12 mouse cellular contexts compared by ENCODE assay signal in the genomic region with DNA sequence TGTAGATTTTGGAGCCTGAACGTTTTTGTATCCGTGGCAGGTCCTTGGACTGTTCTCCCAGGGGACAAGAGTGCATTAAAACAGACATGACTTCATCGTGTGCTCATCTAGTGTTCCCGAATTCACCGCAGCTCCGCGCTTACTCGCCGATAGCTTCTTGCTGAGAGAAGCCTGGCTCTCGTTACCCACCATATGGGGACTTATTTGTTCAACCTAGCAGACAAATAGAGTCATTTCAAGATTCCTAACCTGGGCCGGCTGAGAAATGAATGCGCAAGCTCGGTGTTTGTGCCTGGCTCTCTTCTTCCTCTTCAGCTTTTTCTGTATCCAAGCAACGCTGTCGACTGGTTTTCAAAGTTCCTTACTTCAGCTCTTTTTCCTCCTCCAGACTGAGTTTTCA. TPM values are rescaled to one million over a fixed set of nuclear protein-coding genes. Genes with fewer than 3 reads are reported as not detected.
A peak's percentile ranks its signal among the peaks of the same experiment; 100 is the strongest.
DNase-seq lines count a peak whose midpoint lies in the region; ATAC-seq and TF ChIP-seq lines count a peak whose summit lies in the region.
"Had no signal": no experiment of that assay in that cellular context is flagged by ENCODE, and none has a peak within 500 bp of the region (broad histone marks: within the 10 kb centered on the region; RNA-seq: fewer than 3 reads in every experiment).

No protein-coding gene starts in this region.

- H3K4me1 ChIP-seq in heart, postnatal 0 days (ENCODE audit: control insufficient read depth, insufficient read depth): no peaks in the 10 kb centered on the region
- no peaks in the 10 kb centered on the region; the same call in 1 of the 2 replicates for H3K4me1 ChIP-seq in heart, embryonic 11.5 days (ENCODE audit: control insufficient read depth, insufficient read depth, low read length)
- H3K4me1 ChIP-seq in neural tube, embryonic 13.5 days (replicated peaks): peaks cover 34% of the 10 kb centered on the region
- H3K4me1 ChIP-seq: liver, embryonic 13.5 days had no signal

- TF ChIP-seq EP300 in heart, postnatal 0 days (IDR thresholded peaks at IDR 0.05; ENCODE audit: low read depth): no peak

- H3K9ac ChIP-seq in heart, postnatal 0 days (replicated peaks; ENCODE audit: low read depth, low read length): no peak overlapping the region
- H3K9ac ChIP-seq in heart, embryonic 11.5 days (ENCODE audit: low read depth, low read length): no peak overlapping the region
- no peak overlapping the region for H3K9ac ChIP-seq in neural tube, embryonic 13.5 days
- H3K9ac ChIP-seq: liver, embryonic 13.5 days had no signal

- no peak for ATAC-seq in heart, postnatal 0 days (ENCODE audit: insufficient read depth, low read depth)
- ATAC-seq in heart, embryonic 11.5 days (replicated peaks; ENCODE audit: insufficient number of reproducible peaks, low FRiP score, low TSS enrichment): no peak
- ATAC-seq in neural tube, embryonic 13.5 days (ENCODE audit: low read depth): no peak

- no peak overlapping the region for H3K4me3 ChIP-seq in heart, postnatal 0 days (ENCODE audit: low read depth, low read length)
- no peak overlapping the region for H3K4me3 ChIP-seq in heart, embryonic 11.5 days (ENCODE audit: low read depth, low read length)
- H3K4me3 ChIP-seq in neural tube, embryonic 13.5 days: no peak overlapping the region
- H3K4me3 ChIP-seq: liver, embryonic 13.5 days had no signal

- H3K27ac ChIP-seq in heart, postnatal 0 days (ENCODE audit: low read depth): peak overlapping the region; percentile 11; the same call in 1 of the 2 replicates
- no peak overlapping the region for H3K27ac ChIP-seq in heart, embryonic 11.5 days (ENCODE audit: low read depth, low read length)
- peak overlapping the region; percentile 67 for H3K27ac ChIP-seq in neural tube, embryonic 13.5 days (replicated peaks)
- H3K27ac ChIP-seq: kidney, postnatal 0 days; liver, embryonic 13.5 days had no signal

- H3K27me3 ChIP-seq in heart, postnatal 0 days (ENCODE audit: control insufficient read depth, insufficient read depth, low read length): no peaks in the 10 kb centered on the region
- H3K27me3 ChIP-seq in heart, embryonic 11.5 days (ENCODE audit: control insufficient read depth, insufficient read depth, low read length): no peaks in the 10 kb centered on the region
- no peaks in the 10 kb centered on the region for H3K27me3 ChIP-seq in neural tube, embryonic 13.5 days
- H3K27me3 ChIP-seq: liver, embryonic 13.5 days had no signal

- WGBS in heart, postnatal 0 days: 56% methylated on average over 15 of the region's 15 CpGs
- 63% methylated on average over 15 of the region's 15 CpGs for WGBS in heart, embryonic 11.5 days (ENCODE audit: insufficient replicate concordance)
- WGBS in neural tube, embryonic 13.5 days: 37% methylated on average over 15 of the region's 15 CpGs

- no peak for TF ChIP-seq CTCF in heart, postnatal 0 days (IDR thresholded peaks at IDR 0.05; ENCODE audit: low read depth)

- DNase-seq in heart, postnatal 0 days (ENCODE audit: low spot score): no peak
- no peak for DNase-seq in neural tube, embryonic 10.5 days (ENCODE audit: extremely low spot score, low spot score)
- peak; percentile 63 to 66 for DNase-seq in cerebellum, postnatal 25 days
- peak; percentile 46 to 50 for DNase-seq in right cerebral cortex, postnatal 10 days (ENCODE audit: low spot score in 2 of 2)
- DNase-seq in urinary bladder, adult 18-20 months (ENCODE audit: low spot score in 2 of 2): no peak
- no peak for DNase-seq in ovary, adult 18-20 months (ENCODE audit: low spot score)
- DNase-seq: heart, postnatal 14 days; liver, embryonic 13.5 days had no signal

- H3K36me3 ChIP-seq in heart, postnatal 0 days (replicated peaks; ENCODE audit: control insufficient read depth, insufficient read depth, low read length): no peaks in the 10 kb centered on the region
- no peaks in the 10 kb centered on the region for H3K36me3 ChIP-seq in heart, embryonic 11.5 days (ENCODE audit: control insufficient read depth, insufficient read depth, low read length)
- H3K36me3 ChIP-seq in neural tube, embryonic 13.5 days: no peaks in the 10 kb centered on the region
- H3K36me3 ChIP-seq: liver, embryonic 13.5 days had no signal

- no peaks in the 10 kb centered on the region; the same call in 1 of the 2 replicates for H3K9me3 ChIP-seq in heart, postnatal 0 days (replicated peaks; ENCODE audit: control insufficient read depth, low read length)
- H3K9me3 ChIP-seq in heart, embryonic 11.5 days (replicated peaks; ENCODE audit: control insufficient read depth, low read length): 0 out of 2 replicates have a peak, but pooled peaks cover 2% of the 10 kb centered on the region
- H3K9me3 ChIP-seq in neural tube, embryonic 13.5 days: no peaks in the 10 kb centered on the region; the same call in 1 of the 2 replicates
- H3K9me3 ChIP-seq: liver, embryonic 13.5 days had no signal

- no peak overlapping the region for H3K4me2 ChIP-seq in heart, postnatal 0 days (ENCODE audit: low read depth, low read length)
- no peak overlapping the region for H3K4me2 ChIP-seq in heart, embryonic 11.5 days
- peak overlapping the region; percentile 9; the same call in 1 of the 2 replicates for H3K4me2 ChIP-seq in neural tube, embryonic 13.5 days
- H3K4me2 ChIP-seq: liver, embryonic 13.5 days had no signal

RNA-seq across cellular contexts. Expression of a gene that starts 43.5 kb away (rescaled TPM):
- 64.4 and 66.2 TPM in 2 replicates for total RNA-seq in heart, postnatal 0 days (2014; rRNA removed; ENCODE audit: low replicate concordance)
- 37.6 and 39.8 TPM in 2 replicates for polyA plus RNA-seq in heart, postnatal 0 days (2015; fragmentation: Nextera tagmentation; extraction: Ambion mirVana)
- polyA plus RNA-seq in heart, embryonic 11.5 days (2014; fragmentation: Nextera tagmentation; extraction: Ambion mirVana): 75.5 and 84.5 TPM in 2 replicates
- polyA plus RNA-seq in neural tube, embryonic 13.5 days (2015; fragmentation: Nextera tagmentation; extraction: Ambion mirVana): 41.8 and 43.5 TPM in 2 replicates
- total RNA-seq: megakaryocyte progenitor cell, adult 5-6 weeks had no signal

Comparison
In these comparisons a context has a peak if more than half of its experiments do, and no peak if none do; other contexts are left out.
1. DNase-seq: peak in cerebellum, postnatal 25 days (2 of 2) and right cerebral cortex, postnatal 10 days (2 of 2); none in heart, postnatal 0 days (single experiment), neural tube, embryonic 10.5 days (single experiment), urinary bladder, adult 18-20 months (0 of 2) and ovary, adult 18-20 months (single experiment).